Mouse (Mus musculus) gonadal fat pad, adult 2 months (tissue): ENCODE measurements around the gene 9430097D07Rik. TPM values are rescaled to one million over a fixed set of nuclear protein-coding genes. Genes with fewer than 3 reads are reported as not detected.

Experiments used
- DNase-seq: peaks from one replicate; pipeline ENCODE4 v3.0.0-alpha.2; 2012; ENCODE audit warnings: low read depth
- polyA plus RNA-seq: library from polyadenylated mRNA; depleted of rRNA; stranded (reverse); fragments of >200 nt; gene quantifications from 2 replicates; pipeline ENCODE4 v1.2.3, GENCODE M21; 2012

9430097D07Rik gene
- polyA plus RNA-seq, 1 experiment, result not detected

DNA sequence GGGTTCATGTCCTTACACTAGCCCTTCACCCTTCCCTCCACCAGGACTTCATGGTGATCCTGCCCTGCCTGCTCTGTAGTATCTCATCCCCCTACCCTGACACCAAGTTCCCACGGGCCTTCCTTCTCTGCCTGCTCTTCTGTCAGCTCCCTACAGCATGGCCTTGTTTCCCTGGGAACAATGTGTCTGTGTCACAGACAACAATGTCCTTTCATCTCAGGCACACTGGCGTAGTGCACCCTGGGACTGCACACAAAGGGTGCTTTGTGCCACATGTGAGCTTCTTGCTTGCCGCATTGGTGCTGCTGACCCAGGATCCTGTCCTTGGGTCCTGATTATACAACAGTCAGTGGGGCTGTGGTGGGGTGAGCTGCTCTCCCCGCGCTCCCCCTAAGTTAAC lies 15.9 kb downstream of the 9430097D07Rik start:
- no peak for DNase-seq

DNA sequence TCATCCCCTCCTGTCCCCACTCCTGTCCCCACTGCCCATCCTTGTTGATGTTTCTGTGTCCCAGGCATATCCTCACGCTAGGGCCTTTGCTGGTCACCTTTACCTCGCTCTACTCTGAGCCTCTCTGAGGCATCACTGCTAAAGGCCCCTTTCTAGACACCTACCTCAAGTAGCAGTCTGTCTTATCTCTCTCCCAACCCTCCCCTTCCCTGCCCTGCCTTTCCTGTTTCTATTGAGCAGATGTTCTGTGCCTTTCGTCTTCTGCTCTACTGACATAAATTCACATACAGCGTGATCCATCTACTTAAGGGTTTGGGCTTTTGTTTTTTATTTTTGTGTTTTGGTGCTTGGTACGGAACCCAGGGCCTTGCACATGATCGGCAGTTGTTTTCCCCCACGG lies 19.5 kb downstream of the 9430097D07Rik start:
- no peak for DNase-seq

DNA sequence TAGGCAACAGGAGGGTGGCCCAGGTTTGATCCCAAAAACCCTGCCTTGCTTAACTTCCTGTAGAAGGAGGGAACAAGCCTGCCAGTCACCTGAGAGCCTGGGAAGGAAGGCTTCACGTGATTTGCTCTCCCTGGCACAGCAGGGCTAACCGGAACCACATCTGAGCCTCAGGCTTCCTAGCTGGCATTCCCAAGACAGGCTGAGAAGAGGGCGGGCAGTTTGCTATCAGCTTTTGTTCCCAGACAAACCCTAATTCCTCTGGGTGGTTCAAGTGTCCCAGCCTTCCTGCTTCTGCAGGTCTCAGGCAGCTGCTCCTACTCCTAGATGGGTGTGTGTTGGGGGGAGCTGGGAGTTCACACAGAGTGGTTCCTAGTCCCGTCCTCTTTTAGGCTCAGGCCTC lies 20.0 kb downstream of the 9430097D07Rik start:
- DNase-seq, result no peak

DNA sequence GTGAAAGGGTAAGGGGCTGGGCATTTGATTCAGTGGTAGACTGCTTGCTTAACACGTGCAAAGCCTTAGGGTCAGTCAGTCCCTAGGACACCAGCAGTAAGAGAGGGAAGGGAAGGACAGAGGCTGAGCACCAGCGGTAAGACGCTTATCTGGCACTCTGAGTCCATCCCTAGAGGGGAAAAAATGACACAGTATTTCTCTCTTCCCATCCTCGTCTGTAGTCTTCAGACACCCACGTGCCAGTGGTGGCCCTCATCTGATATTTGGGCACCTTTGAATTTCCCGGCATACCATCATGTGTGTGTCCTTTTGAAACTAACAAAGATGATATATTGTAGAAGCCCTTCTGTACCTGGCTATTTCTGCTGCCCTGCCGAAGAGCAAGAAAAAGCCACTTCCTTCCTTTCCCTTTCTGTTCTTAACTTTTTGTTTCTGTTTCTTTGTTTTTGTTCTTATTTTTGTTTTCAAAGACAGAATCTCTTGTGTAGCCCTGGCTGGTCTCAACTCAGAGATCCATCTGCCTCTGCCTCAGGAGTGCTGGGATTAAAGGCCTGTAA lies 21.8 kb downstream of the 9430097D07Rik start:
- DNase-seq, result no peak

DNA sequence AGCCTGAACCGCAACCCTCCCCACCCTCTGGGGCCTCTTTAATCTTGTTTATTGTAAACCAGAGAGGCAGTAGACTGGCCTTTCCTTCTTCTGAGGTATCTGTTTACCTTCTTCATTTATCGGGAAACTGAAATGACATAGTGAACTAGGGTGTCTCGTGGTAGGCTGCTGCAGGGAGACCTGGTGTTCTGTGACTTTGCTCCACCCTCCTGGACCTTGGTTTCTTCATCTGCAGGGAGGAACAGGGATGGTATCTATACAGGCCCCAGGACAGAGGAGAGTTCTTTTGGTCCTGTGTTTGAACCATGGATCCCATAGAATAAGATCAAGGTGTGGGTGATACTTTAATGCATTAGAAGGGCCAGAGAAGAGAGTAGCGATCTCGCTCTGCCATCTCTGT lies 24.2 kb downstream of the 9430097D07Rik start:
- no peak for DNase-seq

DNA sequence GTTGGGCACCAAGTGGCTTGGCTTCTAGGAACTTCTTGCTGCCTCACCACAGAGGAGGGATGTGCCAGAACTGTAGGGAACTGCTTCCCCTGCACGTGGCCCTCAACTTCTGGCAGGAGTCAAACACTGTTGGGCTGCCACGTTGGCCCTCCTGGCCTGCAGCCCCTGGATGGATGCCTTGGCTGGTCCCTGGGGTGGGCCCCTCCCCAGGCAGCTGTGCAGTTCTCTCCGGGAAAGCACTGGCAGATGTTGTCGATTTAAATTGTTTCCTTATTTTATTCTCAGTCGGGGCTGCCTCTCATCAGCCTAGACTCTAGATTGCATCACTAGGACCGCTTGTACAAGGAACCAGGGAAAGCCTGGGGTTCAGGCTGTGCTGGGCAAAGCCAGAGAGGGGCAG lies 25.7 kb downstream of the 9430097D07Rik start:
- no peak for DNase-seq

DNA sequence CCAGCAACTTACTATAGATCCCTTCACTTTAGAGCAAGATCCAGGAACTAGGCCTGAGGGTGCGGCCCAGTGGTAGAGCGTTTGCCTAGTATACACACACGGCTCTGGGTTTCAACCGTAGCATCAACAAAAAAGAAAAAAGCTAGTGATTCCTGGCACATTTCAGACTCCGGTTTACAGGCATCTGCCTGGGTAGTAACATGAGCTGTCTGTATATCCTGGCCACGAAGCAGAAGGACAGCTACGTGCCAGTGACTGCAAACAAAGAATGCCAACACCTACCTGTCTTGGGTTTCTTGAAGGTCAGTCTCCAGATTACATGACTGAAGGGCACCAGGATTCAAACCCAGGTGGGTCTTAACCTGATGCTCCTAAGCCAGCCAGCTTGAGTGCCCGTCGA lies 26.3 kb downstream of the 9430097D07Rik start:
- DNase-seq, result no peak

DNA sequence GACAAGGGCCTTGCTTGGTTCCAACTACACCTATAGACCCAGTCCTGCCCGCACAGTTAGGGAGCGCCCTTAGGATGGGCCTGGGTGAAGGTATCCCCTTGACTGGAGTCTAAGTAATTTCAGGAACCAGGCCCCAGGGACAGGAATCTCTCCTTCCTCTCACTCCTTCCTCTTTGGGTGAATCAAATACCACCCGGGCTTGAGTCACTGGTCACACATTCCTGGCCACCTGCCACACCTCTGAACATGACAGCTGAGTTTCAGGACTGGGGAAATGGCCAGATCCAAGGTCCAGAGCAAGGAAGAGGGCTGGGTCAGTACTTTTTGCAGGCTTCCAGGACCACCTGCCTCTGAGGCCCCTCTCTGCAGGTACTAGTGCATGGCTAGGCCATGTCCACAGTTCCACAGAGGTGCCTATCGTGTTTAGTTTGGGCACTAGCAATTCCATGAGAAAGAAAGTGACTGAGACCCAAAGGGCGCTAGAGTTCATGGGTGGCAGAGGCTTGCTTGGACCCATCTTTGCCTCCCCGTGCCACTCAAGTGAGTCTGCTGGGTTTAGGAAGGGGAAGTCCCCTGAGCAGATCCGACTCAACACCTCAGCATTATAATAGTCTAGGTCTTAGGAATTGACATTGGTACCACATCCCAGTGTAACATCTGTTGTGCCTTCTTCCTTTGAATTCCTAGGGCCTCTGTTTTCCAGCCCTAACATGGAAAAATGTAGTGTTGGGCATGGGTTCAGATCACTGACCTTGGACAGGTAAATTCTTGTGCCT lies 27.3 kb downstream of the 9430097D07Rik start:
- DNase-seq, result no peak

DNA sequence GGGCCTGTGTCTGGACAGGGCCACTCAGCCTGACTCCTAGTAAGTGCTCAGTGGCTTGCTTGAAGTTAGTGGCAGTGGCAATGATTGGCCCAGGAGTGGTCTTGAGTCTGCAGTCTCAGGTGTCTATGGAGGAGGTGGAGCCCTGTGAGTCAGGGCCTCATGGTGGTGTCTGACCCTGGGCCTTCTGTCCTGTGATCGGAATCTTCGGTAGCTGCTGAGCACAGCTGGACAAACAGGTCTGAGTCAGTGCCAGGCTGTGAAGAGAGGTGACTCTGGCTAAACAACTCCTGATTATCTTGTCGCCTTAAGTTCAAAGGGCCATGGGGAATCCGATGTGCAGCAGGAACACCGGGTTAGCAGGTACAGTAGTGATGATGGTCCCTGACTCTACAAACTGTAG lies 28.1 kb downstream of the 9430097D07Rik start:
- DNase-seq, result no peak

DNA sequence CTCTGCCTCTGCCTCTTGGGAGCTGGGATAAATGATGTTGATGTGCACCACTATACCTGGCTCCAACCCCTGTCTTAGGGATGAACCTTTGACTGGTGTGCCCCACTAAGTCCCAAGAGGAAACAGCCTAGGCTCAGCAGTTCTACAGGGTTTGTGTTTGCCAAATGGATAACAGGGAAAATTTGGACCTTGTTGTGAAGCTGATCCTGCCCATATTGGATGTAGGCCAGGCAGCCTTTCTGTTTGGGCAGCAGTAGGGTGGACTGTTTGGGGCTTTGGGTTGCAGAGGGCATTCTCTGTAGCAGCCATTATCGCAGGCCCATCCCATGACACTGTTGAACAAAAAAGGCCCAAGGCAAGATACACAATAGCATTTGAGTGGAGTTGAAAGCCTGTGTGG lies 28.5 kb downstream of the 9430097D07Rik start:
- DNase-seq, result no peak

DNA sequence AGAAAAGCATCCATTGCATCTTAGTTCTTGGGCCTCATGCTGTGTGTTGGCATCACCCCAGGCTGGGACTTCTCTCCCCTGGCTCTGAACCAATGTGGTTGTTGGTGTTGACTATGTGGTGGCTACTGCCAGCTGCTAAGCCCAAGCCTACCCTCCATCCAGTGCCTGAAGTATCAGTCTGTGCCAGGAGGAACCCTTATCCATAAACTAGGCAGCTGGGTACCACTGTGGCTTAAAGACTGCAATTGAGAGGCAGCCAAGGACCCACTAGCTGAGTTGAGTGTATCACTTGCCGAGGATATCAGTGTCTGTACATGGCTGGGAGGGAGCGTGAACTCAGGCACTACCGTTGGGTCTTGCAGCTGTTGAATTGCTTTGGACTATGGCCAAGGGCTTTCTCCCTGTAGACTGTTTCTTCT lies 32.4 kb downstream of the 9430097D07Rik start:
- no peak for DNase-seq

DNA sequence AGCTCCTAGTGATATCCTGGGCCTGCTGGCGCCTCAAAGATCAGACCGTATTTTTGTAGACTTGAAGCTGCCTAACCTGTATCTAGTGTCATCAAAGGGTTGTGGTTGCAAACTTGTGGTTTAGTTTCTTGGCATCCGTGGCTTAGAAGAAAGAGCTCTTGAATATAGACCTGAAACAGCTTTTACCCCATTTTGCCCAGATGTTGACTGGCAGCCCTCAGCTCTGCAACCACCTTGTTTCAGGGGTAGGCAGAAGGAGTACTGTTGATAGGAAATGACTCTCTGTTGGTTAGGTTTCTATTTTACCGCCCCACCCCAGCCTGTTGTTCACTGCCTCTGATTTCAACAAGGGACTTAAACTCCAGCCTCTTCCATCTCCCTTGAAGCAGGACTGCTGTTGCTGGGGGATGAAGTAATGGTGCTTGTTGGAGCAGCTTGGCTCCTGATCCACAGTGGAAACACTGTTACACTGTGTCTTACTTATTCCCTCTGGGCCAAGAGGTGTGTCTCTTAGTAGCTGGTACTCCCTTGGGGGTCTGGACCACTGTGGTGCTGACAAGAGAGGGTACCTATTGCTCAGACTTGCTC lies 33.4 kb downstream of the 9430097D07Rik start:
- DNase-seq, result no peak

DNA sequence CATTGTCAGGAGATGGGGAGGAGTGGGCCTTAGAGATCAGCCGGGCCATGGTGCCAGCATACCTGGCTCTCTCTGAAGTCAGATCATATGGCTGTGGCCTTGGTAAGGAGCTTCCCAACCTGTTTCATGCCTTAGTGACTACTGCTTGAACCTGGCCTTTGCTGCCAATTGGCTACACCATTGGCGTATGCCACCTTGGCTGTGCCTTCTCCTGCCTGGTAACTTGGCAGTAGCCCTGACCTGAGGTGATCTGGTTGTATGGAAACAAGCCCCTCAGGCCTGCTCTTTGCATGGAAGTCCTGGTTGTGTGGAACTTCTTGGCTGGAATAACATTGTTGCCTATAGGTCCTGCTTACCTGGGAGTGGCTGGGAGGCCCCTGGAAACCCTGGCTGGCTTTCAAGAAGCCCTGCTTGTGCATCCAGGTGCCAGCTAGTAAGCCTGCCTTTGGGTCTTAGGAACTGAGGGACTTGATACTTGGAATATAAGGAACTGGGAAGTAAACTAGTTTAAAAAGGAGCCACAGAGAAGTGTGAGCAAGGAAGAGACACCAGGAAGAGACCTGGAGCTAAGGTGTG lies 34.1 kb downstream of the 9430097D07Rik start:
- DNase-seq, result no peak

DNA sequence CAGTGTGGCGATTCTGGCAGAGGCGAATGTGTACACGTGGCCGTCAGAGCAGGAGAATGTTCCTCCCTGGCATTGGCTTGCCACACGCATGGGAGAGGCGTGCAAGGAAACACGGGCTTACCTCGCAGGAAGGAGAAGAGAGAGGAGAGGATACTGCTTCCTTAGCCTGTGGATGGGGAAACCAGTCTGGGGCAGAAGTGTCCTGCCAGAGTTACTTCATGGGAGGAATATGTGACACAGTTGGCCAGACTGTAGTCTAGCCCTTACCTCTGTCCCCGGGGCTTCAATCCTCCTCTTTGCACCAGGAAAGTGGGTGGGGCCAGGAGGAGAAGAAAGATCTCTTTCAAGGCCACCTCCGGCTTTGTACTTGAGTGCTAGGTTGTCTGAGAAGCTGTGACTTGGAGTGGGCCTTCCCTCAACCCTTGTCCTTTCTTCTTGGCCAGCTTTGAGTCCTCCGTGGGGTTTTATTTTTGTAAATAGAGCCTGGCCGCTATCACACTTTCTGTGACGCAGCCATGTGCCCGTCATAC lies 36.0 kb downstream of the 9430097D07Rik start:
- DNase-seq, result no peak

DNA sequence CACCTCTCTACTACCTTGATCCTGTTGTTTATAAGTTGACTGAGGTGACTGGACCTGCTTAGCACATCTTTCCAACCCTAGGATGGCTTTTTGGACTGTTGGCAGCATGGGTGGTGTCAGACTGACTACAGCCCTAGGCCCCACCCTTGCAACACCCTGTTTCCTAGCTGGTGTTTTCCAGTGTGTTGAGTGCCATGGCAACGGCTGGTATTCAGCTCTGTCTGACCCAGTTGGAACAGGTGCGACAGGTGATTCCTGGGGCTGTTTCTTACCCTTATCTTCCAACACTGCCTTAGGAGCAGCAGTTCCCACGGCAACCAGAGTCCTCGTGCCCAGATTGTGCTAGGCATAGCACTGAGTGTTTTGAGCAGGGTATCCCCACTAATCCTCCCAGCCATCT lies 37.0 kb downstream of the 9430097D07Rik start:
- no peak for DNase-seq

DNA sequence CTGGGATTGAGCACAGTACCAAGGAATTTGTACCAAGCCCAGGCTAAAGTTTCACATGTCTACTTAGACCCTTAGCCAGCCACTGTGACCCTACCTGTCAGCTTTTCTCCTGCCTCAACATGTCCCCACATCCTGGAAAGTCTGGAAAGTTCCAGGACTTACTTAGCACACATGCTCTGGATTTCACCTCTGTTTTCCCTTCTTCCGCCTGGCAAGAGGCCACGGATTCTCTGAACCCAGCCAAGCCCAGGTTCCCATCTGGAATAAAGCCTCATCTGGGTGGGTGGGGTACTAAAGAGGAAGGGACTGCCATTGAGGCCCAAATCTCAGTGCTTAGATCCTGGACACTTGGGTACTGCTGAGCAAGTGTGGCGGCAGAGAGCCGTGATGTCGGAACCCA lies 37.5 kb downstream of the 9430097D07Rik start:
- DNase-seq, result no peak

DNA sequence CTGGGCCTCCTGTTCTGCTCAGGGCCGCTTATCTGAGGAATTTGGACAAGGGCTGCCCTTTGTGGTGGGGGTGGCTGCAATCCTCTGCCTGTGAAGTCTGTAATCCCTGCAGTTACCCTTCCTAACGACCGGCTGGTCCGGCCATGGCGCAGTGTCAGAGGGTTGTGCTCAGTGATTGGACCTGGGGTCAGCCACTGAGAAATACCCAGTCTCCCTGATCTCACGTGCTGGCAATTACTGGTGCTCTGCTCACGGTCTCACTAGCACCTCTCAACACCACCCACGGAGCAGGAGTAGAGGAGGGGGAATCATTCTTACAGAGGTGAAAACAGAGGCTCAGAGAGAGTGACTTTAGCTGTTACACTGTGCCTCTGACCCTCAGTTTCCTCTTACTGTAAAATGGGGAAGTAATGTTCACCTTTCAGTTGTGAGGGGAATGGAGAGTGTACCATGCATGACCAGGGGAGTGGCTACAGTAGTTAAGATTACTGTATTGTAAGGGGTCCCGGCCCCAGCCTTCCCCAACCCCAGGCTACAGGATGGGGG lies 38.1 kb downstream of the 9430097D07Rik start:
- DNase-seq, result no peak

DNA sequence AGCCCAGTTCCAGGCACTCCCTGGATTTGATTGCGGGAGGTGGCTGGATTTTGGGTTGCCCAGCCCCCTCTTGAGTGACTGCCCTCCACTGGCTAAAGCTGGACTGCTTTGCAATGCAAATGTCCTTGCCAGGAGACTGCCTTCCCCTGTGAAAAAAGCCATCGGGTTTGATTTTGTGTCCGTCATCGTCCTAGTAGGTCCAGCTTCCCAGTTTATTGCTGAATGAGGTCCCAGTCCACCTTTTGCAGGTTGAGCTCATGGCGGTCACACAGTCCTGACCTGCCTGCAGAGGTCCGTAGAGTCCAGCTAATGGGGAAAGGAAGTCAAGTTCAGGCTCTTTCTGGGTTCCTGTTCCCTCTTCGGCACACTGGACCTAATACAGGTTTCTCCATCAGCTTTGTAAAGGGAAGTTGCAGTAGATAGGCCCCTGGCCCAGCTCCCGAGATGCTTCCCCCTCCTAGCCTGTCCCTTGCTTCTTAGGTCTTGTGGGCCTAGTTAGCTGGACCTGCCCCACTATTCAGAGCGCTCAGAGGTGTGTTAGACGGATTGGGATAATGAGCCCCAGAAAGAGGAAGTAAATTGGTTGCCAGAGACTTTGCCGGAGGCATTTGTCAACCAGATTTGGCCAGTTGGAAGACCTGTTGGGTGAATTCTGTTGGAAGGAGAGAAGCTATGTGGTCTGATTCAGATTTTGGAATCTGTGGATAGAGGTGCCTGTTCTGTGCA lies 38.7 kb downstream of the 9430097D07Rik start:
- no peak for DNase-seq

DNA sequence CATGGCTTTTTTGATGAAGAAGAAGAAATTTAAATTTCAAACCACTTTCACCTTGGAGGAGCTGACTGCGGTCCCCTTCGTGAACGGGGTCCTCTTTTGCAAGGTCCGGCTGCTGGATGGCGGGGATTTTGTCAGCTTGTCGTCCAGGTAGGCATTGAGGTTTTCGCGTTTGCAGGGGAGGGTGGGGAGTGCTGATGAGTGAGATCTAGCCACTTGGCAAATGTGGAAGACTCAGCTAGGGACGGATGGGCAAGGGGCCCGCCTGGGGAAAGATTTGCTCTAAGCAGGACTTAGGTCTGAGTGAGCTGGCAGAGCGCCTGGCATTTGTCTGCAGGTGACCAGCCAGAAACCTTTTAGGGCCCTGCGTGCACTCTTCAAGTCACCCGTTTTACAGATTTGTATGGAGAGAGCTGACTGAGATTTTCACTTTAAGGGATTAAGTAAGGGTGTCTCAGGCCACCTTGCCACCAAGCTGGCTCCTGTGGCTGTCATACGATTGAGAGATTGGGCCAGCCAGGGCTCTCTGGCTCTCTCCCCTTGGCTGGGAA lies 39.3 kb downstream of the 9430097D07Rik start:
- no peak for DNase-seq

DNA sequence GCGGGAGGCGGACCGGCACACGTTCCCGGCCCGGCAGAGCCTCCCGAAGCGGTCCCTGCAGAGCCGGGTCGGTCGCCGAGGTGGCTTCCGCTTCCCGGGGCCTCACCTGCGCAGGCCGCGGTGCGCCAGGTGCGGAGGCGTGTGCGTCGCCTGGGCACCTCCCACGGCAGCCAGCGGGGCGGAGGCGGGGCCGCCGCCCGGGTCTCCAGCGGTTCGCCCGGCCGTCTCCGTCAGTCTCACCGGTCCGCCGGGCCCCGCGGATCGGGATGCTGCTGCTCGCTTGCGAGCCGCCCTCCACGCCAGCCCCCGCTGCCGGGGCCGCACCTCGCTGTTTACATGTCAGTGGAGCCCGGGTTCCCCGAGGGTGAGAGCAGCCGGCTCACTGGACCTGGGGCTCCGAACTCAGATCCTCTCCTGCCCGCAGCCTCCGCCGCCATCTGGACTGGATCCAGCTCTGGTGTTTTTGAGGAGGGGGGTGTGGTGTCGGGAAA lies 39.9 kb downstream of the 9430097D07Rik start:
- DNase-seq, result no peak
